Mouse (Mus musculus) thymus, adult 2 months (tissue): ENCODE results near the gene Cdca5. TPM values are rescaled to one million over a fixed set of nuclear protein-coding genes. Genes with fewer than 3 reads are reported as not detected.
A peak's percentile ranks its signal among the peaks of the same experiment; 100 is the strongest.

Source experiments
- DNase-seq: peaks from one replicate; pipeline ENCODE4 v3.0.0; 2021
- H3K27ac ChIP-seq: fragments of 200-500 bp; 2 replicates; pipeline ENCODE4 v1.5.1; 2012; ENCODE audit warnings: low read length, control low read depth; ENCODE audit not compliant: control insufficient read depth, insufficient read depth
- H3K27me3 ChIP-seq: fragments of 200-500 bp; 2 replicates; pipeline ENCODE4 v1.6.1; 2012; ENCODE audit warnings: mild to moderate bottlenecking, low read length, moderate library complexity, mixed read lengths; ENCODE audit not compliant: control insufficient read depth, insufficient read depth
- H3K36me3 ChIP-seq: fragments of 200-500 bp; 2 replicates; pipeline ENCODE4 v1.6.1; 2012; ENCODE audit warnings: mild to moderate bottlenecking, low read length, moderate library complexity; ENCODE audit not compliant: control insufficient read depth, insufficient read depth
- H3K4me1 ChIP-seq: fragments of 200-500 bp; replicated peaks from 2 replicates; pipeline ENCODE4 v1.6.1; 2012; ENCODE audit warnings: low read length; ENCODE audit not compliant: control insufficient read depth, insufficient read depth
- H3K4me3 ChIP-seq: fragments of 200-500 bp; 2 replicates; pipeline ENCODE4 v1.5.1; 2012; ENCODE audit warnings: mild to moderate bottlenecking, low read length, control low read depth, moderate library complexity; ENCODE audit not compliant: control insufficient read depth, insufficient read depth
- CTCF ChIP-seq: fragments of 200-500 bp; IDR thresholded peaks from 2 replicates; pipeline ENCODE4 v1.5.1; 2012; ENCODE audit warnings: mild to moderate bottlenecking, control low read depth, low read length, moderate library complexity, borderline replicate concordance; ENCODE audit not compliant: control insufficient read depth, poor library complexity, insufficient read depth; ENCODE audit errors: extremely low read depth
- POLR2A ChIP-seq: fragments of 200-500 bp; IDR thresholded peaks from 2 replicates; pipeline ENCODE4 v1.6.1; 2012; ENCODE audit warnings: mild to moderate bottlenecking, low read length, control low read depth, moderate library complexity; ENCODE audit not compliant: control insufficient read depth, poor library complexity, insufficient read depth; ENCODE audit errors: extremely low read depth
- WGBS: fragments of 180-500 bp; shearing (Covaris S2); methylation state at CpG from one replicate; pipeline ENCODE4 v1.1.7; 2018; 5-methylcytosine and 5-hydroxymethylcytosine counted together
- polyA plus RNA-seq: library from polyadenylated mRNA; depleted of rRNA; stranded (reverse); fragments of >200 nt; gene quantifications from 2 replicates; pipeline ENCODE4 v1.2.3, GENCODE M21; 2012

Cdca5 gene
- polyA plus RNA-seq, 1 experiment, result 22.1 TPM

GRCm38 (mm10) chr19:6061641-6062302 lies 23.0 kb upstream of the Cdca5 start:
- no peaks in the 10 kb centered on the region for H3K27me3 ChIP-seq
- TF ChIP-seq CTCF, result peak; percentile 23; the same call in 1 of the 2 replicates
- TF ChIP-seq POLR2A, result peak; percentile 90
- under 1% methylated on average over 44 of the region's 44 CpGs for WGBS
- peaks cover 17% of the 10 kb centered on the region for H3K4me1 ChIP-seq
- H3K27ac ChIP-seq, result peak overlapping the region; percentile 83
- H3K4me3 ChIP-seq, result peak overlapping the region; percentile 72
- peak; percentile 69 for DNase-seq
- no peaks in the 10 kb centered on the region for H3K36me3 ChIP-seq

- peaks cover 17% of the 10 kb centered on the region for H3K4me1 ChIP-seq
- WGBS, result 35% methylated on average over 5 of the region's 5 CpGs
- peak overlapping the region; percentile 72 for H3K4me3 ChIP-seq
- H3K27ac ChIP-seq, result peak overlapping the region; percentile 83
- H3K36me3 ChIP-seq, result no peaks in the 10 kb centered on the region
- DNase-seq, result no peak
- H3K27me3 ChIP-seq, result no peaks in the 10 kb centered on the region
- TF ChIP-seq CTCF, result no peak
- no peak for TF ChIP-seq POLR2A
These were observed 22.4 kb upstream of the Cdca5 start for GRCm38 (mm10) chr19:6062418-6062817.

- TF ChIP-seq CTCF, result no peak
- TF ChIP-seq POLR2A, result no peak
- peaks cover 22% of the 10 kb centered on the region for H3K4me1 ChIP-seq
- no peaks in the 10 kb centered on the region for H3K27me3 ChIP-seq
- H3K27ac ChIP-seq, result no peak overlapping the region
- no peak for DNase-seq
- WGBS, result 97% methylated on average over 6 of the region's 6 CpGs
- H3K4me3 ChIP-seq, result no peak overlapping the region
- H3K36me3 ChIP-seq, result no peaks in the 10 kb centered on the region
These were observed 21.7 kb upstream of the Cdca5 start for GRCm38 (mm10) chr19:6063081-6063480.

GRCm38 (mm10) chr19:6066571-6066970 lies 18.2 kb upstream of the Cdca5 start:
- no peak overlapping the region for H3K27ac ChIP-seq
- no peaks in the 10 kb centered on the region for H3K36me3 ChIP-seq
- no peak overlapping the region for H3K4me3 ChIP-seq
- 42% methylated on average over 5 of the region's 5 CpGs for WGBS
- no peaks in the 10 kb centered on the region for H3K27me3 ChIP-seq
- no peak for DNase-seq
- TF ChIP-seq POLR2A (no peak), CTCF (no peak)
- H3K4me1 ChIP-seq, result peaks cover 34% of the 10 kb centered on the region

GRCm38 (mm10) chr19:6067011-6067723 lies 17.6 kb upstream of the Cdca5 start:
- H3K4me3 ChIP-seq, result peak overlapping the region; percentile 51
- no peaks in the 10 kb centered on the region for H3K36me3 ChIP-seq
- peak overlapping the region; percentile 2; the same call in 1 of the 2 replicates for H3K27ac ChIP-seq

GRCm38 (mm10) chr19:6067724-6068415 lies 16.9 kb upstream of the Cdca5 start, which contains the start of gene Tm7sf2:
Gene Tm7sf2 (minus strand): TSS chr19:6068373.
- Histone ChIP-seq H3K27me3 (no peaks in the 10 kb centered on the region), H3K4me1 (peaks cover 28% of the 10 kb centered on the region), H3K4me3 (peak within 1 kb of the TSS; percentile 51), H3K27ac (peak within 1 kb of the TSS; percentile 2; the same call in 1 of the 2 replicates), H3K36me3 (no peaks in the 10 kb centered on the region)
- WGBS, result 10% methylated on average over 33 of the region's 33 CpGs
- DNase-seq, result peak; percentile 86
- TF ChIP-seq POLR2A, result no peak
- TF ChIP-seq CTCF, result no peak

More at GRCm38 (mm10) chr19:6067011-6067723, 17.6 kb upstream of the Cdca5 start:
- DNase-seq, result peak; percentile 84
- Histone ChIP-seq H3K27me3 (no peaks in the 10 kb centered on the region), H3K4me1 (peaks cover 35% of the 10 kb centered on the region)
- no peak for TF ChIP-seq POLR2A
- TF ChIP-seq CTCF, result peak; percentile 93
- 1% methylated on average over 30 of the region's 30 CpGs for WGBS
